Mouse (Mus musculus) hindbrain, embryonic 11.5 days (tissue): ENCODE results near the gene Ttc24. TPM values are rescaled to one million over a fixed set of nuclear protein-coding genes. Genes with fewer than 3 reads are reported as not detected.

ENCODE experiments used
- ATAC-seq: fragments of 200-750 bp; cut with Nextera tagmentation; 2 replicates; pipeline ENCODE4 v1.8.0; 2017; ENCODE audit warnings: mild to moderate bottlenecking, moderate TSS enrichment, moderate library complexity; ENCODE audit not compliant: low FRiP score
- DNase-seq: peaks from one replicate; pipeline ENCODE4 v3.0.0-alpha.2; 2015; ENCODE audit warnings: low spot score
- H3K27ac ChIP-seq: fragments of 300-500 bp; sonication (generic); 2 replicates; pipeline ENCODE4 v1.5.1; 2014; ENCODE audit warnings: mild to moderate bottlenecking, low read depth, low read length
- H3K27me3 ChIP-seq: fragments of 300-500 bp; sonication (generic); 2 replicates; pipeline ENCODE4 v1.6.1; 2014; ENCODE audit warnings: mild to moderate bottlenecking, low read length, moderate library complexity, mixed read lengths; ENCODE audit not compliant: control insufficient read depth, insufficient read depth
- H3K36me3 ChIP-seq: fragments of 300-500 bp; sonication (generic); 2 replicates; pipeline ENCODE4 v1.6.1; 2014; ENCODE audit warnings: mild to moderate bottlenecking, low read length, moderate library complexity, mixed read lengths; ENCODE audit not compliant: control insufficient read depth, insufficient read depth
- H3K4me1 ChIP-seq: fragments of 300-500 bp; sonication (generic); replicated peaks from 2 replicates; pipeline ENCODE4 v1.6.1; 2014; ENCODE audit warnings: low read length, mixed read lengths; ENCODE audit not compliant: control insufficient read depth, insufficient read depth
- H3K4me2 ChIP-seq: fragments of 300-500 bp; sonication (generic); replicated peaks from 2 replicates; pipeline ENCODE4 v1.6.1; 2014; ENCODE audit warnings: mild to moderate bottlenecking, low read depth, low read length
- H3K4me3 ChIP-seq: fragments of 300-500 bp; sonication (generic); 2 replicates; pipeline ENCODE4 v1.5.1; 2014; ENCODE audit warnings: low read depth, low read length
- H3K9ac ChIP-seq: fragments of 300-500 bp; sonication (generic); 2 replicates; pipeline ENCODE4 v1.6.1; 2014; ENCODE audit warnings: low read depth, low read length
- H3K9me3 ChIP-seq: fragments of 300-500 bp; sonication (generic); 2 replicates; pipeline ENCODE4 v1.6.1; 2016; ENCODE audit warnings: low read length; ENCODE audit not compliant: control insufficient read depth
- WGBS: fragments of 180-500 bp; shearing (Covaris S2); extraction: QIAGEN DNeasy Blood & Tissue Kit; methylation state at CpG from one replicate; pipeline ENCODE4 v1.1.7; 2014; 5-methylcytosine and 5-hydroxymethylcytosine counted together
- polyA plus RNA-seq: library from polyadenylated mRNA; unstranded; fragments of >200 nt; fragmentation: Nextera tagmentation; extraction: Ambion mirVana; gene quantifications from 2 replicates; pipeline ENCODE4 v1.2.1, GENCODE M21; 2014

The Ttc24 gene
- polyA plus RNA-seq, 1 experiment from 2014 or later, result not detected

- no peaks in the 10 kb centered on the region for H3K9me3 ChIP-seq
- H3K27me3 ChIP-seq, result no peaks in the 10 kb centered on the region
- DNase-seq, result peak; percentile 45
- H3K27ac ChIP-seq, result no peak overlapping the region
- ATAC-seq, result no peak
- H3K9ac ChIP-seq, result no peak overlapping the region
- peaks cover 2% of the 10 kb centered on the region; the same call in 1 of the 2 replicates for H3K4me1 ChIP-seq
- H3K4me2 ChIP-seq, result no peak overlapping the region
- no peak overlapping the region for H3K4me3 ChIP-seq
- 74% methylated on average over 1 of the region's 1 CpGs for WGBS
- peaks cover 3% of the 10 kb centered on the region; the same call in 1 of the 2 replicates for H3K36me3 ChIP-seq
Observed at GRCm38 (mm10) chr3:88087688-88088087, 9.6 kb upstream of the Ttc24 start.

GRCm38 (mm10) chr3:88085459-88085858 is 7.4 kb upstream of the Ttc24 start:
- ATAC-seq (no peak), DNase-seq (no peak)
- no peak overlapping the region for H3K9ac ChIP-seq
- 90% methylated on average over 8 of the region's 9 CpGs for WGBS
- H3K9me3 ChIP-seq, result no peaks in the 10 kb centered on the region
- H3K4me2 ChIP-seq, result no peak overlapping the region
- no peak overlapping the region for H3K27ac ChIP-seq
- peaks cover 4% of the 10 kb centered on the region; the same call in 1 of the 2 replicates for H3K4me1 ChIP-seq
- H3K36me3 ChIP-seq, result no peaks in the 10 kb centered on the region
- H3K4me3 ChIP-seq, result no peak overlapping the region
- no peaks in the 10 kb centered on the region for H3K27me3 ChIP-seq

GRCm38 (mm10) chr3:88084001-88084400 is 5.9 kb upstream of the Ttc24 start:
- Histone ChIP-seq H3K4me2 (no peak overlapping the region), H3K36me3 (no peaks in the 10 kb centered on the region), H3K9ac (no peak overlapping the region), H3K27ac (no peak overlapping the region), H3K4me3 (no peak overlapping the region), H3K9me3 (no peaks in the 10 kb centered on the region), H3K27me3 (no peaks in the 10 kb centered on the region), H3K4me1 (peaks cover 4% of the 10 kb centered on the region; the same call in 1 of the 2 replicates)
- DNase-seq (no peak), ATAC-seq (no peak)
- WGBS, result 97% methylated on average over 2 of the region's 2 CpGs

GRCm38 (mm10) chr3:88082663-88083062 is 4.6 kb upstream of the Ttc24 start:
- Histone ChIP-seq H3K27ac (no peak overlapping the region), H3K9ac (peak overlapping the region; percentile 56; the same call in 1 of the 2 replicates), H3K36me3 (no peaks in the 10 kb centered on the region), H3K27me3 (no peaks in the 10 kb centered on the region), H3K4me1 (peaks cover 4% of the 10 kb centered on the region; the same call in 1 of the 2 replicates), H3K4me3 (peak overlapping the region; percentile 58), H3K4me2 (peak overlapping the region; percentile 80), H3K9me3 (no peaks in the 10 kb centered on the region)
- WGBS, result 28% methylated on average over 4 of the region's 4 CpGs
- DNase-seq (no peak), ATAC-seq (no peak)

- Histone ChIP-seq H3K36me3 (no peaks in the 10 kb centered on the region), H3K27me3 (no peaks in the 10 kb centered on the region), H3K9me3 (no peaks in the 10 kb centered on the region), H3K27ac (no peak overlapping the region), H3K4me2 (peak overlapping the region; percentile 80), H3K4me3 (peak overlapping the region; percentile 58), H3K9ac (peak overlapping the region; percentile 56), H3K4me1 (peaks cover 4% of the 10 kb centered on the region; the same call in 1 of the 2 replicates)
- ATAC-seq (no peak), DNase-seq (no peak)
- WGBS, result 3% methylated on average over 13 of the region's 13 CpGs
Observed at GRCm38 (mm10) chr3:88082224-88082618, 4.1 kb upstream of the Ttc24 start.

- no peak within 1 kb of the TSS for H3K27ac ChIP-seq
- H3K4me2 ChIP-seq, result peak within 1 kb of the TSS; percentile 80
- no peaks in the 10 kb centered on the region for H3K27me3 ChIP-seq
- peak; percentile 90 for ATAC-seq
- H3K9me3 ChIP-seq, result no peaks in the 10 kb centered on the region
- peak within 1 kb of the TSS; percentile 58 for H3K4me3 ChIP-seq
- 20% methylated on average over 33 of the region's 33 CpGs for WGBS
- H3K9ac ChIP-seq, result peak within 1 kb of the TSS; percentile 56
- peak; percentile 94 for DNase-seq
- H3K36me3 ChIP-seq, result no peaks in the 10 kb centered on the region
- peaks cover 4% of the 10 kb centered on the region; the same call in 1 of the 2 replicates for H3K4me1 ChIP-seq
Observed at GRCm38 (mm10) chr3:88081345-88082223, 3.5 kb upstream of the Ttc24 start, which contains the start of gene Iqgap3. Gene Iqgap3 (plus strand): TSS chr3:88081971.

GRCm38 (mm10) chr3:88077441-88077840 is 663 bp downstream of the Ttc24 start:
- Histone ChIP-seq H3K4me3 (no peak overlapping the region), H3K4me2 (no peak overlapping the region), H3K27ac (no peak overlapping the region), H3K27me3 (no peaks in the 10 kb centered on the region; the same call in 1 of the 2 replicates), H3K9ac (no peak overlapping the region), H3K36me3 (no peaks in the 10 kb centered on the region), H3K9me3 (no peaks in the 10 kb centered on the region), H3K4me1 (no peaks in the 10 kb centered on the region)
- WGBS, result 41% methylated on average over 8 of the region's 8 CpGs
- ATAC-seq (no peak), DNase-seq (no peak)

- no peak overlapping the region for H3K9ac ChIP-seq
- no peaks in the 10 kb centered on the region for H3K9me3 ChIP-seq
- WGBS, result 79% methylated on average over 8 of the region's 8 CpGs
- DNase-seq (no peak), ATAC-seq (no peak)
- H3K36me3 ChIP-seq, result no peaks in the 10 kb centered on the region
- no peak overlapping the region for H3K4me2 ChIP-seq
- no peaks in the 10 kb centered on the region; the same call in 1 of the 2 replicates for H3K27me3 ChIP-seq
- H3K4me3 ChIP-seq, result no peak overlapping the region
- H3K4me1 ChIP-seq, result no peaks in the 10 kb centered on the region
- H3K27ac ChIP-seq, result no peak overlapping the region
Observed at GRCm38 (mm10) chr3:88074766-88075165, 3.3 kb downstream of the Ttc24 start.
